Mouse (Mus musculus): ENCODE data around the gene Myo18a.

- TF ChIP-seq GATA1 (IDR thresholded peaks at IDR 0.05; ENCODE audit: borderline replicate concordance, low read length) (no peak), FLI1 (IDR thresholded peaks at IDR 0.05; ENCODE audit: low read length) (no peak)
Measured at GRCm38 (mm10) chr11:77904707-77905106, 141.7 kb downstream of the Myo18a start.
